In the genomic region with DNA sequence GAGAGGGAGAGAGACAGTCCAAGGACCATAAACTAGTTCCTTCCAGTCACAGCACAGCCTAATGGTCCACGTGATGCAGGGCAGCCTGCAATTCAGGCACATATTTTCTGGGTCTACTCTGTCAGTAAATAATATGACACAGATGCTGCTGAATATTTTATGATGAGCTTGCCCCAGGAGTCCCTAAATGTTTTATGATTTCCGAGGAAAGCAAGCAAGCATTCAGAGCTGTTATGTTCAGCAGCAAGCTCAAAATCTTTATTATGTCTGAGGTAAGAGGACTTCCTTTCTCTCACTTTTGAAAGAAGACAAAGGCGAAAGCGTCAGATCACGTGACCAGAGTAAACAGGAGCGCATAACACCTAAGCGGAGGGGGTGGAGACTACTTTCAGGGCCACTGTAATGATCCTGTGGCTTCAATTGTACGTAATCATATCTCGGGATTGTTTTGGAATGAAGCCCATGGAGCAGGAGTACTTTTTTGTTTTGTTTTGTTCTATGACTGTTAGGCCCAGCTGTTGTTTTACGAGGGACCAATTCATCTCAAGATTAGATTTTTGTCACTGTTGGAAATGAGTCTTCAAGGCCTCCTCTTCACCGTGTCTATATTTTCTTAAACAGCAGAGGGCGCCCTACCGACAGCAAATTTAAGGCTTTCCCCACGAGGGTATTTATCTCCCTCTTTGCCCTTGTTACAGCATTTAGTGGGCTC, we compare ENCODE assay signal across 8 mouse cellular contexts.
DNase-seq lines count a peak whose midpoint lies in the region; ATAC-seq and TF ChIP-seq lines count a peak whose summit lies in the region.

No protein-coding gene starts in this region.

- in situ Hi-C loops in ES-E14 (cut with MboI; ENCODE audit: low sequenced_read_pairs in 2 of 2, unreplicated experiment in 2 of 2): loop anchor here in 1 of 2 experiments (10.0 kb wide), 1 partner anchor 554 kb away; no protein-coding TSS in a partner anchor

- no peak for TF ChIP-seq EP300 in lung, postnatal 0 days (IDR thresholded peaks at IDR 0.05)

- no peaks in the 10 kb centered on the region for H3K36me3 ChIP-seq in ES-E14 (ENCODE audit: control insufficient read depth, insufficient read depth, low read length, poor library complexity, severe bottlenecking)
- H3K36me3 ChIP-seq in lung, postnatal 0 days (ENCODE audit: insufficient read depth, low read length): no peaks in the 10 kb centered on the region

- no peak overlapping the region; the same call in 1 of the 2 replicates for H3K4me2 ChIP-seq in lung, postnatal 0 days (replicated peaks; ENCODE audit: low read depth, low read length)

- no peak overlapping the region for H3K4me3 ChIP-seq in ES-E14 (ENCODE audit: insufficient read depth in 1 of 2, low read depth in 1 of 2, low read length in 2 of 2, poor library complexity in 1 of 2, severe bottlenecking in 1 of 2)
- no peak overlapping the region for H3K4me3 ChIP-seq in lung, postnatal 0 days (ENCODE audit: low read depth, low read length)

- no peaks in the 10 kb centered on the region for H3K27me3 ChIP-seq in lung, postnatal 0 days (replicated peaks; ENCODE audit: insufficient read depth, low read length)

- peak; percentile 42 to 56; a peak in 2 of 4 replicates for ATAC-seq in hematopoietic stem cell, adult 5-6 weeks (replicated peaks in 1 of 2; ENCODE audit: insufficient read depth in 1 of 2, low FRiP score in 2 of 2, low TSS enrichment in 1 of 2, low read depth in 1 of 2, poor library complexity in 2 of 2, severe bottlenecking in 2 of 2)
- peak; percentile 23; the same call in 1 of the 2 replicates for ATAC-seq in lung, postnatal 0 days
- ATAC-seq in erythroid progenitor cell, adult 5-6 weeks (replicated peaks; ENCODE audit: low FRiP score, poor library complexity, severe bottlenecking): no peak

- peak; percentile 72 for TF ChIP-seq CTCF in lung, postnatal 0 days (IDR thresholded peaks at IDR 0.05)

- H3K9ac ChIP-seq in ES-E14 (ENCODE audit: insufficient read depth, low read depth, low read length, poor library complexity, severe bottlenecking): no peak overlapping the region
- no peak overlapping the region for H3K9ac ChIP-seq in lung, postnatal 0 days (replicated peaks; ENCODE audit: low read depth)

- H3K9me3 ChIP-seq in ES-E14 (ENCODE audit: control insufficient read depth, insufficient read depth, low read depth, low read length): no peaks in the 10 kb centered on the region
- no peaks in the 10 kb centered on the region for H3K9me3 ChIP-seq in lung, postnatal 0 days (ENCODE audit: low read length)

- no peak overlapping the region for H3K27ac ChIP-seq in ES-E14 (ENCODE audit: insufficient read depth, low read depth, low read length, poor library complexity, severe bottlenecking)
- H3K27ac ChIP-seq in lung, postnatal 0 days (ENCODE audit: low read length): no peak overlapping the region

- H3K4me1 ChIP-seq in ES-E14 (ENCODE audit: control insufficient read depth in 2 of 2, insufficient read depth in 2 of 2, low read length in 2 of 2, poor library complexity in 1 of 2): peaks cover 0 to 1% of the 10 kb centered on the region in 2 experiments; a peak in 1 of 4 replicates
- H3K4me1 ChIP-seq in lung, postnatal 0 days (ENCODE audit: insufficient read depth, low read depth, low read length): no peaks in the 10 kb centered on the region

- 5% methylated on average over 14 of the region's 14 CpGs for WGBS in large intestine, adult 2 months
- WGBS in lung, postnatal 0 days: 27% methylated on average over 14 of the region's 14 CpGs

- DNase-seq in A20 (ENCODE audit: low read depth, low spot score) (peak; percentile 78), ES-E14 (ENCODE audit: low read depth, low spot score) (peak; percentile 54)
- DNase-seq in embryo, embryonic 11.5 days (ENCODE audit: low read depth, low spot score): peak; percentile 45
- peak; percentile 51 for DNase-seq in large intestine, adult 2 months (ENCODE audit: low read depth, low spot score)
- peak; percentile 36 for DNase-seq in lung, postnatal 0 days (ENCODE audit: low spot score)
- DNase-seq in right cerebral cortex, postnatal 14 days: peak; percentile 45

TF ChIP-seq in ES-E14, 5 proteins besides CTCF, POLR2A, EP300 and RAD21:
- no peak for TF ChIP-seq HCFC1 (IDR thresholded peaks at IDR 0.05; ENCODE audit: borderline replicate concordance, insufficient read depth, low read length)
- TF ChIP-seq ZC3H11A (IDR thresholded peaks at IDR 0.05; ENCODE audit: borderline replicate concordance, low read depth, low read length): no peak
- TF ChIP-seq ZNF384 (IDR thresholded peaks at IDR 0.05; ENCODE audit: low read depth, low read length): no peak
- no peak for TF ChIP-seq MAFK (IDR thresholded peaks at IDR 0.05; ENCODE audit: insufficient read depth, low read depth, low read length)
- TF ChIP-seq CHD2 (IDR thresholded peaks at IDR 0.05; ENCODE audit: low read depth, low read length): no peak
TF ChIP-seq in ES-E14: peak in this region for 0.
